Mouse (Mus musculus) spleen, adult 2 months (tissue): Measurements from ENCODE around the gene Ranbp3.

ENCODE experiments used
- CTCF ChIP-seq: fragments of 200-500 bp; IDR thresholded peaks from 2 replicates; pipeline ENCODE4 v1.5.1; 2011; ENCODE audit warnings: mild to moderate bottlenecking, inconsistent platforms; ENCODE audit not compliant: insufficient read depth, insufficient read length, insufficient replicate concordance; ENCODE audit errors: extremely low read depth
- POLR2A ChIP-seq: fragments of 200-500 bp; IDR thresholded peaks from 2 replicates; pipeline ENCODE4 v1.6.1; 2011; ENCODE audit warnings: low read depth, low read length, inconsistent platforms

- TF ChIP-seq POLR2A (no peak), CTCF (no peak)
Measured at GRCm38 (mm10) chr17:56625495-56625894, 47.6 kb upstream of the Ranbp3 start.
